Mouse (Mus musculus): ENCODE data around the gene Pcbp2.

GRCm38 (mm10) chr15:102470183-102470604 lies at the start of gene Pcbp2:
- TF ChIP-seq ZC3H11A (IDR thresholded peaks at IDR 0.05; ENCODE audit: borderline replicate concordance, low read depth, low read length) (no peak), HCFC1 (IDR thresholded peaks at IDR 0.05; ENCODE audit: borderline replicate concordance, insufficient read depth, low read length) (peak; percentile 81), ZNF384 (IDR thresholded peaks at IDR 0.05; ENCODE audit: low read depth, low read length) (no peak), MAFK (IDR thresholded peaks at IDR 0.05; ENCODE audit: insufficient read depth, low read depth, low read length) (no peak), CHD2 (IDR thresholded peaks at IDR 0.05; ENCODE audit: low read depth, low read length) (no peak)
